Mouse (Mus musculus) olfactory bulb, adult 2 months (tissue): Measurements from ENCODE around the gene Nt5m.

ENCODE experiments used
- CTCF ChIP-seq: fragments of 200-500 bp; IDR thresholded peaks from 2 replicates; pipeline ENCODE4 v1.5.1; 2012; ENCODE audit warnings: low read depth, mild to moderate bottlenecking, low read length, moderate library complexity; ENCODE audit not compliant: insufficient read depth
- POLR2A ChIP-seq: fragments of 200-500 bp; IDR thresholded peaks from 2 replicates; pipeline ENCODE4 v1.6.1; 2012; ENCODE audit warnings: mild to moderate bottlenecking, low read depth, low read length, moderate library complexity; ENCODE audit not compliant: insufficient read depth

DNA sequence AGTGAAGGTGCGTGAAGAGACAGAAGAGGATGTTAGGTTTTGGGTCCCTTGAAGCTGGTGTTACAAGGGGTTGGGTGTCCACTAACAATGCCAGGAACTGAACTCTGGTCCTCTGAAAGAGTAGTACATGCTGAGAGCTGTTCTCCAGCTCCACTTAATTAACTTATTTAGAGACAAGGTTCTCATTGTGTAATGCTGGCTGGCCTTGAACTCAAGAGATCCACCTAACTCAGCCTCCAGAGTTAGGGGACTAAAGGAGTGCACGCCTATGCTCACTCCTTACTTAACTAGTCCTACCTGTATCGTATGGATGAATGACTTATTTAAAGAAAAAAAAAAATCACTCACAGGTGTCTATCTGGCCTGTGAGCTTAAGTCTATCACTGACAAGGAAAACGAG lies 821 bp upstream of the Nt5m start:
- TF ChIP-seq CTCF (no peak), POLR2A (no peak)
